ENCODE assay signal across 8 mouse cellular contexts in the genomic region with DNA sequence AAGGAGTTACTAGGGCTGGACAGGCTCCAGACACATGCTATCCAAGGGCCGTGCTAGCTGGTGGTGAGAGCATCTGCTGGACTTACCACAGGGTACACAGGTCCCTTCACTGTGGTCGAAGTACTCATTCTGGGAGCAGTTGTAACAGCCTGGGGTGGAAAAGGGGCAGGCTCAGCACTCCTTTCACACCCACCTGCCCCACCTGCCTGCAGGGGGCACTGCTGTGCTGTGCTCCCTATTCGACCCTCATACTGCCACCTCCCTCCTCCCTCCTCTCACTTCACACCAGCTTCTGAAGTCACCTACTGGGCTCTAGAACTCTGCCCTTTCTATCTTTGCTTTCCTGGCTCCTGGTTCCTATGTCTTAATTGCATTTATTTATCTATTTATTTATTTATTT. TPM values are rescaled to one million over a fixed set of nuclear protein-coding genes. Genes with fewer than 3 reads are reported as not detected.
DNase-seq lines count a peak whose midpoint lies in the region; ATAC-seq and TF ChIP-seq lines count a peak whose summit lies in the region.

No protein-coding gene starts in this region.

- H3K9ac ChIP-seq in liver, embryonic 12.5 days, result no peak overlapping the region
- no peak overlapping the region for H3K9ac ChIP-seq in stomach, postnatal 0 days (ENCODE audit: low read length)

- peaks cover 24% of the 10 kb centered on the region for H3K4me1 ChIP-seq in liver, embryonic 12.5 days
- no peaks in the 10 kb centered on the region for H3K4me1 ChIP-seq in stomach, postnatal 0 days (replicated peaks; ENCODE audit: control insufficient read depth, insufficient read depth)

- DNase-seq in adrenal gland, postnatal 10 days, result peak; percentile 30
- DNase-seq in adrenal gland, adult 2 months, result no peak
- peak; percentile 69 for DNase-seq in liver
- DNase-seq in embryo, embryonic 9.5 days (ENCODE audit: extremely low spot score), result peak; percentile 30
- peak; percentile 67 for DNase-seq in stomach, postnatal 0 days (ENCODE audit: low spot score)
- no peak for DNase-seq in gastrocnemius, adult 8-10 months (ENCODE audit: low spot score in 2 of 2)
- no peak for DNase-seq in cerebellum, adult 9-10 months

- H3K9me3 ChIP-seq in liver, embryonic 12.5 days (replicated peaks), result no peaks in the 10 kb centered on the region
- H3K9me3 ChIP-seq in stomach, postnatal 0 days (ENCODE audit: control insufficient read depth, low read length), result no peaks in the 10 kb centered on the region

- no peak overlapping the region for H3K4me2 ChIP-seq in liver, embryonic 12.5 days
- no peak overlapping the region for H3K4me2 ChIP-seq in stomach, postnatal 0 days (replicated peaks; ENCODE audit: low read depth)

- no peak overlapping the region for H3K4me3 ChIP-seq in liver, embryonic 12.5 days
- no peak overlapping the region for H3K4me3 ChIP-seq in stomach, postnatal 0 days (ENCODE audit: low read depth, low read length)

- TF ChIP-seq EP300 in stomach, postnatal 0 days (optimal IDR thresholded peaks at IDR 0.05), result no peak

- WGBS in liver, embryonic 12.5 days (ENCODE audit: insufficient replicate concordance), result 36% methylated on average over 3 of the region's 3 CpGs
- WGBS in stomach, postnatal 0 days, result 51% methylated on average over 3 of the region's 3 CpGs

- H3K36me3 ChIP-seq in liver, embryonic 12.5 days, result no peaks in the 10 kb centered on the region
- H3K36me3 ChIP-seq in stomach, postnatal 0 days (ENCODE audit: control insufficient read depth, insufficient read depth, low read length), result no peaks in the 10 kb centered on the region

- ATAC-seq in liver, embryonic 12.5 days, result no peak; the same call in 1 of the 2 replicates
- no peak for ATAC-seq in stomach, postnatal 0 days (ENCODE audit: low FRiP score, low TSS enrichment)

- no peaks in the 10 kb centered on the region for H3K27me3 ChIP-seq in liver, embryonic 12.5 days (replicated peaks)
- no peaks in the 10 kb centered on the region for H3K27me3 ChIP-seq in stomach, postnatal 0 days (ENCODE audit: control insufficient read depth, insufficient read depth, low read length)

- TF ChIP-seq CTCF in stomach, postnatal 0 days (IDR thresholded peaks at IDR 0.05; ENCODE audit: low read depth), result peak; percentile 69

- no peak overlapping the region for H3K27ac ChIP-seq in liver, embryonic 12.5 days
- no peak overlapping the region for H3K27ac ChIP-seq in stomach, postnatal 0 days (replicated peaks)

RNA-seq across cellular contexts. Expression of gene Muc6, which starts 12.0 kb away (rescaled TPM):
- under 1 TPM in 1 of 2 experiments, not detected in 1; 0.06 TPM for total RNA-seq in adrenal gland, postnatal 10 days (2021)
- total RNA-seq in adrenal gland, adult 2 months (2021), result not detected
- polyA plus RNA-seq in adrenal gland, adult 2 months (2012; rRNA removed), result 0.01 and 0.09 TPM in 2 replicates
- 1.5 and 1.9 TPM in 2 replicates for polyA plus RNA-seq in liver, embryonic 12.5 days (2016; fragmentation: Nextera tagmentation; extraction: Ambion mirVana)
- polyA plus RNA-seq in stomach, postnatal 0 days (2015; fragmentation: Nextera tagmentation; extraction: Ambion mirVana), result 11.3 and 13.6 TPM in 2 replicates
- not detected for total RNA-seq in gastrocnemius, adult 8-10 months (2022)

RNA-seq across cellular contexts. Expression of gene Muc2, which starts 47.0 kb away (rescaled TPM):
- 1 to 10 TPM; 1.8 to 1.9 TPM for total RNA-seq in adrenal gland, postnatal 10 days (2021)
- under 1 TPM; 0.17 to 0.75 TPM for total RNA-seq in adrenal gland, adult 2 months (2021)
- polyA plus RNA-seq in adrenal gland, adult 2 months (2012; rRNA removed), result 0.54 and 0.67 TPM in 2 replicates
- 0.14 and 0.17 TPM in 2 replicates for polyA plus RNA-seq in liver, embryonic 12.5 days (2016; fragmentation: Nextera tagmentation; extraction: Ambion mirVana)
- 0.23 and 0.40 TPM in 2 replicates for polyA plus RNA-seq in stomach, postnatal 0 days (2015; fragmentation: Nextera tagmentation; extraction: Ambion mirVana)
- under 1 TPM in 1 of 4 experiments, not detected in 3; 0.85 TPM for total RNA-seq in gastrocnemius, adult 8-10 months (2022)

Comparison
In these comparisons a context has a peak if more than half of its experiments do, and no peak if none do; other contexts are left out.
1. DNase-seq: peak in adrenal gland, postnatal 10 days (single experiment), liver (single experiment), embryo, embryonic 9.5 days (single experiment) and stomach, postnatal 0 days (single experiment); none in adrenal gland, adult 2 months (single experiment), gastrocnemius, adult 8-10 months (0 of 2) and cerebellum, adult 9-10 months (single experiment).